Mouse (Mus musculus) myocyte (in vitro differentiated cells): Measurements from ENCODE around the gene Tmbim7. TPM values are rescaled to one million over a fixed set of nuclear protein-coding genes. Genes with fewer than 3 reads are reported as not detected.
"Not testable (repeated sequence)": the region's sequence is repeated elsewhere in the genome, so short reads cannot be mapped to it uniquely, and the experiment has no call there.

Experiments used
- H3K27me3 ChIP-seq: one replicate; pipeline ENCODE4 v1.6.1; 2011; ENCODE audit not compliant: control insufficient read depth, insufficient read depth, insufficient read length
- H3K36me3 ChIP-seq: one replicate; pipeline ENCODE4 v1.6.1; 2011; ENCODE audit not compliant: control insufficient read depth, insufficient read depth
- H3K4me2 ChIP-seq: one replicate; pipeline ENCODE4 v1.6.1; 2011; ENCODE audit warnings: low read depth, control low read depth
- H3K4me3 ChIP-seq: one replicate; pipeline ENCODE4 v1.5.1; 2011; ENCODE audit warnings: mild to moderate bottlenecking, control low read depth, moderate library complexity
- H3K79me2 ChIP-seq: one replicate; pipeline ENCODE4 v1.6.1; 2011; ENCODE audit not compliant: control insufficient read depth, insufficient read depth
- H3ac ChIP-seq: one replicate; pipeline ENCODE4 v1.6.1; 2011; ENCODE audit not compliant: control insufficient read depth, insufficient read length
- CEBPB ChIP-seq: IDR thresholded peaks from 2 replicates; pipeline ENCODE4 v1.6.1; 2011; ENCODE audit warnings: mild to moderate bottlenecking, moderate library complexity; ENCODE audit not compliant: poor library complexity, insufficient read depth, severe bottlenecking
- E2F4 ChIP-seq: IDR thresholded peaks from one replicate; pipeline ENCODE4 v1.6.1; 2011; ENCODE audit warnings: mild to moderate bottlenecking, control low read depth, moderate library complexity; ENCODE audit not compliant: insufficient read depth
- MAX ChIP-seq: IDR thresholded peaks from one replicate; pipeline ENCODE4 v1.6.1; 2011; ENCODE audit warnings: low read depth, mild to moderate bottlenecking, control low read depth
- MYOD1 ChIP-seq, 3 experiments: IDR thresholded peaks; one replicate each; pipeline ENCODE4 v1.6.1; 2011; ENCODE audit warnings: control low read depth in 2 of 3, low read depth in 2 of 3, mild to moderate bottlenecking in 2 of 3, moderate library complexity in 1 of 3; ENCODE audit not compliant: insufficient read length in 2 of 3, control insufficient read depth in 1 of 3
- MYOG ChIP-seq, 3 experiments: IDR thresholded peaks; one replicate each; pipeline ENCODE4 v1.6.1; 2011; ENCODE audit warnings: control low read depth in 2 of 3, low read depth in 2 of 3, mild to moderate bottlenecking in 2 of 3; ENCODE audit not compliant: insufficient read length in 2 of 3, control insufficient read depth in 1 of 3, insufficient read depth in 1 of 3
- POLR2A ChIP-seq: IDR thresholded peaks from one replicate; pipeline ENCODE4 v1.6.1; 2011; ENCODE audit warnings: low read depth, mild to moderate bottlenecking, control low read depth, moderate library complexity; ENCODE audit not compliant: insufficient read length
- POLR2AphosphoS2 ChIP-seq: IDR thresholded peaks from one replicate; pipeline ENCODE4 v1.6.1; 2011; ENCODE audit warnings: low read depth, control low read depth; ENCODE audit not compliant: insufficient read length
- REST ChIP-seq: IDR thresholded peaks from one replicate; pipeline ENCODE4 v1.6.1; 2011; ENCODE audit warnings: mild to moderate bottlenecking, control low read depth, moderate library complexity; ENCODE audit not compliant: insufficient read depth, insufficient read length
- SRF ChIP-seq: IDR thresholded peaks from one replicate; pipeline ENCODE4 v1.6.1; 2011; ENCODE audit warnings: low read depth; ENCODE audit not compliant: control insufficient read depth, insufficient read length
- TCF12 ChIP-seq: IDR thresholded peaks from one replicate; pipeline ENCODE4 v1.6.1; 2011; ENCODE audit warnings: mild to moderate bottlenecking, control low read depth; ENCODE audit not compliant: poor library complexity, insufficient read depth, severe bottlenecking
- TCF3 ChIP-seq: IDR thresholded peaks from one replicate; pipeline ENCODE4 v1.6.1; 2011; ENCODE audit warnings: low read depth, control low read depth; ENCODE audit not compliant: insufficient read length
- USF1 ChIP-seq: IDR thresholded peaks from one replicate; pipeline ENCODE4 v1.6.1; 2011; ENCODE audit warnings: low read depth, mild to moderate bottlenecking, control low read depth, moderate library complexity
- polyA plus RNA-seq: library from polyadenylated mRNA; unstranded; fragments of >200 nt; fragmentation: generic; extraction: Trizol; gene quantifications from one replicate; pipeline ENCODE4 v1.2.1, GENCODE M21; 2012; ENCODE audit warnings: missing spikeins

Tmbim7 gene
- not detected for polyA plus RNA-seq

DNA sequence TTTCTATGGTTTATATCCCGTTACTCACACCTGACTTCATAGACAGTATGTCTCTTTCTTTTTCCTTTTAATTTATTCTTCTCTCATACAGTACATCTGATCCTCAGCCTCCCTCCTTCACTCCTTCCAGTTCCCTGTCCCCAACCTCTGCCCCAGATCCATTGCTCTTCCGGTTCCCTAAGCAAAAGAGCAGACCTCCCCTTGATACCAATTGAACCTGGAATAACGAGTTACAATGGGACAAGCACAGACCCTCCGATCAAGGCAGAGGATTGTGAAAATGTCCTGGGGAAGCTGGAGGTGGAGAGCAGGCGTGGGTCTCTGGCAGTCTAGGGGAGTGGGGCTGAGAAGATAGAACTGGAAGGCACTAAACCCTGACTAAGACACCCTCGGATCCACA is at the start of gene Tmbim7:
TSS of gene Tmbim7 (plus strand) at position 301 of the 400 bp plus-strand sequence.
- Histone ChIP-seq H3K4me2 (no peak within 1 kb of the TSS), H3K4me3 (no peak within 1 kb of the TSS), H3K36me3 (no peaks in the 10 kb centered on the region), H3K27me3 (no peaks in the 10 kb centered on the region), H3ac (no peak within 1 kb of the TSS), H3K79me2 (peaks cover 9% of the 10 kb centered on the region)
- TF ChIP-seq TCF12 (no peak), E2F4 (no peak)

DNA sequence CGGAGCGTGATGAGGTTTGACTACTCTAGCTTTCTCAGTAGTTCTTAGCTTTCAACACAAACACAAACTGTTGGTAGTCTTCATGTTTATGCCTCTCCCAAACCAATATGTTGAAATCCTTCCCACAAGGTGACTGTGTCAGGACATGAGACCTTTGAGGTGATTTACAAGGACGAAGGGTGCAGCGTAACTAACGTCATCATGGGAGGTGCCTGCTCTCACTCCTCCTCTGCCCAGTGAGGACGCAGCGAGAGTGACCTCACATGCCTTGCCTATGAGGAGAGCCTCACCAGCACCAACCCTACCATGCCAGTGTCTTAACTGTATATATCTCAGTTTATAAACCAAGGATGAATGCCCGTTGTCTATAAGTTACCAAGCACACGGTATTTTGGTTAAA is 43.9 kb upstream of the Tmbim7 start:
- Histone ChIP-seq H3K27me3 (no peaks in the 10 kb centered on the region), H3ac (no peak overlapping the region), H3K4me2 (no peak overlapping the region), H3K36me3 (peaks cover 10% of the 10 kb centered on the region), H3K4me3 (no peak overlapping the region), H3K79me2 (no peaks in the 10 kb centered on the region)
- TF ChIP-seq MAX: no peak
- no peak for TF ChIP-seq POLR2AphosphoS2
- no peak for TF ChIP-seq CEBPB
- no peak for TF ChIP-seq SRF
- TF ChIP-seq E2F4: no peak
- no peak for TF ChIP-seq TCF12
- TF ChIP-seq MYOG (IDR thresholded peaks at IDR 0.05; ENCODE audit: control insufficient read depth in 1 of 3, insufficient read depth in 1 of 3, insufficient read length in 2 of 3, low read depth in 2 of 3): no peak
- no peak for TF ChIP-seq MYOD1 (IDR thresholded peaks at IDR 0.05; ENCODE audit: control insufficient read depth in 1 of 3, insufficient read length in 2 of 3, low read depth in 2 of 3)
- no peak for TF ChIP-seq REST
- no peak for TF ChIP-seq TCF3
- TF ChIP-seq POLR2A: no peak
- no peak for TF ChIP-seq USF1

DNA sequence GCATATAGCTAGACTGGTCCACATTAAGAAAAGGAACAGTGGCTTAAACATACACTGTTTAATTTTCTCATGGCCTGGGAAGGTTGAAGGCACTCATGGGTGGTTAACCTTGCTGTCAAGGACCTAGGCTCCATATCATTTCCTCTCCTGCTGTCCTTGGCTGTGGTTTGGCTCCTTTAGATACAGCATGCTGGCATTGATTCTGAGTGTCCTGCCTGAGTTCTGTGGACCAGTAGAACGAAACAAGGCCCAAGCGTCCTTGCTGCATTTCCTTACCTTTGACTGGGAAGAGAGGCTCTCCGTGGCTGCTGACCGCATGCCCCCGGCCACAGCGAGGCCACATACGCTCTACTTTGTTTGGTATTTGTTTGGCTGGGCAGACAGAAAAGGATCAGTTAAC is 41.7 kb upstream of the Tmbim7 start:
- Histone ChIP-seq H3K27me3 (no peaks in the 10 kb centered on the region), H3K36me3 (peaks cover 18% of the 10 kb centered on the region), H3K4me2 (no peak overlapping the region), H3K79me2 (no peaks in the 10 kb centered on the region), H3K4me3 (no peak overlapping the region), H3ac (no peak overlapping the region)
- TF ChIP-seq MYOG (IDR thresholded peaks at IDR 0.05; ENCODE audit: control insufficient read depth in 1 of 3, insufficient read depth in 1 of 3, insufficient read length in 2 of 3, low read depth in 2 of 3): no peak
- no peak for TF ChIP-seq REST
- TF ChIP-seq MYOD1 (IDR thresholded peaks at IDR 0.05; ENCODE audit: control insufficient read depth in 1 of 3, insufficient read length in 2 of 3, low read depth in 2 of 3): no peak
- no peak for TF ChIP-seq POLR2A
- no peak for TF ChIP-seq POLR2AphosphoS2
- no peak for TF ChIP-seq E2F4
- no peak for TF ChIP-seq TCF3
- TF ChIP-seq SRF: no peak
- TF ChIP-seq TCF12: no peak
- no peak for TF ChIP-seq CEBPB

DNA sequence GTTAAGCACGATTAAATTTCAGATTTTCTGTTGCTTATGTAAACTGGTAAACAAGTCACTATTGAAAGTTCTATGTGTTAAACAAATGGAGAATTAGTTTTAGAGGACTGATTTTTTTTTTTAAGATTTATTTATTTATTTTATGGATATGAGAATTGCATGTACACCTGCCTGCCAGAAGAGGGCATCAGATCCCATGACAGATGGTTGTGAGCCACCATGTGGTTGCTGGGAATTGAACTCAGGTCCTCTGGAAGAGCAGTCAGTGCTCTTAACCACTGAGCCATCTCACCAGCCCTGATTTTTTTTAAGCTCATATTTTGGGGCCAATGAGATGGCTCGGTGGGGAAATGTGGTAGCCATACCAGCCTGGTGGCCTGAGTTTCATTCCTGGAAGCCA is 39.1 kb upstream of the Tmbim7 start:
- not testable (repeated sequence) for H3K4me2 ChIP-seq, H3K27me3 ChIP-seq, H3K4me3 ChIP-seq, H3ac ChIP-seq, H3K36me3 ChIP-seq, H3K79me2 ChIP-seq

DNA sequence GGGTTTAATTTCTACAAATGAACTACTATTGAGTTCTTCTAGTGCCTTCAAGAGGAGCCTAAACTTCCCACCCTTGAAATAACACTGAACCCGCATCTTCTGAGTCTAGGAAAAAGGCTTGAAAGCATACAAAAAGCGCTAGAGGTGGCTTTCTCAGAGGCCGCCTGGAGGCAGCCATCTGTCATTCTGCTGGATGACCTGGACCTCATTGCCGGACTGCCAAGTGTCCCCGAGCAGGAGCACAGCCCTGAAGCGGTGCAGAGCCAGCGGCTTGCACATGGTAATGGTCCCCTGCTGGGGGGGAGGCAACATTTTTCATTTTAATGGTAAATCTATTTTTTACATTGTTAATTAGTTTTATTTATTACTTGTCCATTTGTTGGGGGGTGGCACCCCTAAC is 30.5 kb upstream of the Tmbim7 start:
- TF ChIP-seq REST (no peak), CEBPB (no peak), POLR2AphosphoS2 (no peak)
- Histone ChIP-seq H3K79me2 (no peaks in the 10 kb centered on the region), H3K27me3 (no peaks in the 10 kb centered on the region), H3K36me3 (peaks cover 6% of the 10 kb centered on the region), H3ac (no peak overlapping the region), H3K4me2 (no peak overlapping the region), H3K4me3 (no peak overlapping the region)

DNA sequence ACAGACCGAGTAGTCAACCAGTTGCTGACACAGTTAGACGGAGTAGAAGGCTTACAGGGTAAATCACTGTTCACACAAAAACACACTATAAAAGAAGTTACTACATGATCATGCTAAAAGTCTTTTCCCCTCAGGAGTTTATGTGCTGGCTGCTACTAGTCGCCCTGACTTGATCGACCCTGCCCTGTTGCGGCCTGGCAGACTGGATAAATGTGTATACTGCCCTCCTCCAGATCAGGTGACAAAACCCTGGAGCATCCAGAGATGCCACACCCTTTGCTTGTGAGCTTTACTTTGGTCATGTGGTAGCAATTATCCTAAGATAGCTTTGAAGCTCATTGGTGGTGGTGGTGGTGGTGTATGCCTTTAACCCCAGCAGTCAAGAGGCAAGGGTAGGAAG is 20.9 kb upstream of the Tmbim7 start:
- H3K4me2 ChIP-seq: no peak overlapping the region
- H3ac ChIP-seq: no peak overlapping the region
- no peak for TF ChIP-seq MYOG (IDR thresholded peaks at IDR 0.05; ENCODE audit: control insufficient read depth in 1 of 3, insufficient read depth in 1 of 3, insufficient read length in 2 of 3, low read depth in 2 of 3)
- TF ChIP-seq POLR2AphosphoS2: no peak
- no peak for TF ChIP-seq TCF12
- no peak for TF ChIP-seq MAX
- no peak for TF ChIP-seq MYOD1 (IDR thresholded peaks at IDR 0.05; ENCODE audit: control insufficient read depth in 1 of 3, insufficient read length in 2 of 3, low read depth in 2 of 3)
- TF ChIP-seq CEBPB: no peak
- TF ChIP-seq SRF: no peak
- TF ChIP-seq USF1: no peak
- H3K4me3 ChIP-seq: no peak overlapping the region
- no peaks in the 10 kb centered on the region for H3K27me3 ChIP-seq
- H3K79me2 ChIP-seq: no peaks in the 10 kb centered on the region
- H3K36me3 ChIP-seq: no peaks in the 10 kb centered on the region
